Mouse (Mus musculus) lung, embryonic 16.5 days (tissue): ENCODE measurements around the gene Hgf. TPM values are rescaled to one million over a fixed set of nuclear protein-coding genes. Genes with fewer than 3 reads are reported as not detected.

Experiments used
- ATAC-seq: fragments of 200-750 bp; cut with Nextera tagmentation; 2 replicates; pipeline ENCODE4 v1.8.0; 2017; ENCODE audit warnings: low read depth, mild to moderate bottlenecking, moderate library complexity
- H3K27ac ChIP-seq: fragments of 300-500 bp; sonication (generic); 2 replicates; pipeline ENCODE4 v1.5.1; 2014; ENCODE audit warnings: mild to moderate bottlenecking, control low read depth, low read length
- H3K27me3 ChIP-seq: fragments of 300-500 bp; sonication (generic); 2 replicates; pipeline ENCODE4 v1.6.1; 2014; ENCODE audit warnings: low read depth, low read length, mixed read lengths; ENCODE audit not compliant: control insufficient read depth, insufficient read depth
- H3K36me3 ChIP-seq: fragments of 300-500 bp; sonication (generic); 2 replicates; pipeline ENCODE4 v1.6.1; 2014; ENCODE audit warnings: low read length; ENCODE audit not compliant: control insufficient read depth, insufficient read depth
- H3K4me1 ChIP-seq: fragments of 300-500 bp; sonication (generic); replicated peaks from 2 replicates; pipeline ENCODE4 v1.6.1; 2014; ENCODE audit warnings: low read length, mixed read lengths; ENCODE audit not compliant: control insufficient read depth, insufficient read depth
- H3K4me2 ChIP-seq: fragments of 300-500 bp; sonication (generic); 2 replicates; pipeline ENCODE4 v1.6.1; 2014; ENCODE audit warnings: low read depth, low read length, control low read depth
- H3K4me3 ChIP-seq: fragments of 300-500 bp; sonication (generic); 2 replicates; pipeline ENCODE4 v1.5.1; 2014; ENCODE audit warnings: mild to moderate bottlenecking, low read length, control low read depth
- H3K9ac ChIP-seq: fragments of 300-500 bp; sonication (generic); 2 replicates; pipeline ENCODE4 v1.6.1; 2014; ENCODE audit warnings: low read length, control low read depth
- H3K9me3 ChIP-seq: fragments of 300-500 bp; sonication (generic); 2 replicates; pipeline ENCODE4 v1.6.1; 2016; ENCODE audit warnings: low read length; ENCODE audit not compliant: control insufficient read depth
- WGBS: fragments of 180-500 bp; shearing (Covaris S2); extraction: QIAGEN DNeasy Blood & Tissue Kit; methylation state at CpG from one replicate; pipeline ENCODE4 v1.1.7; 2014; 5-methylcytosine and 5-hydroxymethylcytosine counted together
- polyA plus RNA-seq: library from polyadenylated mRNA; unstranded; fragments of >200 nt; fragmentation: Nextera tagmentation; extraction: Ambion mirVana; gene quantifications from 2 replicates; pipeline ENCODE4 v1.2.1, GENCODE M21; 2015

Hgf gene
- polyA plus RNA-seq, 1 experiment from 2014 or later = 1.9 TPM

DNA sequence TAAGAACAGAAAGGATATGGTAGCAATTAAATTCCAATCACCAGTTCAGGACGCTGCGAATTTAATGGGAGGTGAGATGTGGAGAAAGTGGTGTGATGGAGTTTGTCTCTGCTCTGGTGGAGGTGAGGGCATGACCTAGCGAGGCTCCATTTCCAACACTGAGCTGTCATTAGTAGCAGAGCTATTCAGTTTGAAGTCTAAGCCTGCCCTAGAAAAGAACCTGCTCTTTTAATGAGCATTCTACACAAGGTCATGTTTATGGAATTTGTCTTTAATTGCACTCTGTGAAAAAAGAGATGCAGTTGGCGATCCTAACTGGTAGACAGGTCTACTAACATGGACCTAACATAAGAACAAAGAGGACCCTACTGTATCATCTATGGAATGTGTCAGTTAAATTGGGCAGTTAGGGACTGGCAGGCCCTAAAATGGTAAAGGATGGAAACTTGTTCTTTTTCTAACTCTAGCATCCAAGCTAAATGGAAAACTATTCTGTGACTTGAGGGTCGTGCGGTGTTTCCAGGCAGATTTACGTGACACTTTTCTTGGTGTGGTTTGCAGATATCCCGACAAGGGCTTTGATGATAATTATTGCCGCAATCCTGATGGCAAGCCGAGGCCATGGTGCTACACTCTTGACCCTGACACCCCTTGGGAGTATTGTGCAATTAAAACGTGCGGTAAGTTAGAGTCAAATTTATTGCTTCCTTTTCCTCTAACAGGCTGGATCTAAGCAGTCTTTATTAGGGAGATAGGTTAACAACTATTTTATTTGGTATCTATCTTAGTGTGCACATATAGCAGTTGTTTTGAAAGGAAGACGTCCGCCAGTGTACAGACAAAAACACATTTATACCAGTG, 24.8 kb downstream of the Hgf start:
- no peaks in the 10 kb centered on the region for H3K27me3 ChIP-seq
- no peak overlapping the region for H3K27ac ChIP-seq
- no peak overlapping the region for H3K4me3 ChIP-seq
- 65% methylated on average over 14 of the region's 14 CpGs for WGBS
- H3K4me1 ChIP-seq = no peaks in the 10 kb centered on the region
- H3K9me3 ChIP-seq = no peaks in the 10 kb centered on the region
- H3K4me2 ChIP-seq = no peak overlapping the region
- ATAC-seq = no peak
- H3K9ac ChIP-seq = no peak overlapping the region
- H3K36me3 ChIP-seq = no peaks in the 10 kb centered on the region

DNA sequence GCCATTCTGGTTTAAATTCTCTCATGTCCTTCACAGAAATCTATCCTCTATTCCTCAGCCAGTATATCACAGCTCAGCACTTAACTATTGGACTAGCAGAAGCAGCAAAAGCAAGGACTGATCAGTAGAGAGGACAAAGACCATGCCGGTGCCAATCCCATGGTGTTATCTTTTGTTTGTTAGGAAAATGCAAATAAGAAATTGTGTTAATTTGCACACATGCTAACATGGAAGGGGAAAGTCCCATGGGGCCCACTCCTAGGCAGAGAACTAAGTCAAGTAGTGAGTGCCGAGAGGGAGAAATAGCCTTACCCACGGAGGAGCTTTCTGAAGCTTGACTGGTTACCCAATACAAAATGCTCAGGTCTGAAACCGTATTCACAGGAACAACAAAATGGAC, 42.4 kb downstream of the Hgf start:
- no peak overlapping the region for H3K27ac ChIP-seq
- 84% methylated on average over 4 of the region's 4 CpGs for WGBS
- no peaks in the 10 kb centered on the region for H3K36me3 ChIP-seq
- H3K9ac ChIP-seq = no peak overlapping the region
- no peak for ATAC-seq
- H3K27me3 ChIP-seq = no peaks in the 10 kb centered on the region
- H3K4me1 ChIP-seq = no peaks in the 10 kb centered on the region
- no peaks in the 10 kb centered on the region for H3K9me3 ChIP-seq
- H3K4me3 ChIP-seq = no peak overlapping the region
- no peak overlapping the region for H3K4me2 ChIP-seq

DNA sequence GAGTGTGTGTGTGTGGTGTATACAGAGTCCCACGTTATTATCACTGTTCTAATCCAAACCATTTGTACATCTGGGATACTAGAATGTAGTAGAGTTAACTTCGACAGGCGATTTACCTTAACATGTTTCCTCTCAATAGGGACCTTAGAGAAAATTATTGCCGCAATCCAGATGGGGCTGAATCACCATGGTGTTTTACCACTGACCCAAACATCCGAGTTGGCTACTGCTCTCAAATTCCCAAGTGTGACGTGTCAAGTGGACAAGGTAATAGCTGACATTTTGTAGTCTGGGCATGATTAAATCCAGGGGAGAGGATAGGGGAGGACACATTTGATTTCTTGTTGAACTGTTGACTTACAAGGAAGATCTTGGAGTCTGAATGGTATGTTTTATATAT, 44.7 kb downstream of the Hgf start:
- 56% methylated on average over 6 of the region's 6 CpGs for WGBS
- Histone ChIP-seq H3K4me1 (no peaks in the 10 kb centered on the region), H3K9me3 (no peaks in the 10 kb centered on the region), H3K27ac (no peak overlapping the region), H3K4me3 (no peak overlapping the region), H3K4me2 (no peak overlapping the region), H3K27me3 (no peaks in the 10 kb centered on the region), H3K36me3 (no peaks in the 10 kb centered on the region), H3K9ac (no peak overlapping the region)
- no peak for ATAC-seq

DNA sequence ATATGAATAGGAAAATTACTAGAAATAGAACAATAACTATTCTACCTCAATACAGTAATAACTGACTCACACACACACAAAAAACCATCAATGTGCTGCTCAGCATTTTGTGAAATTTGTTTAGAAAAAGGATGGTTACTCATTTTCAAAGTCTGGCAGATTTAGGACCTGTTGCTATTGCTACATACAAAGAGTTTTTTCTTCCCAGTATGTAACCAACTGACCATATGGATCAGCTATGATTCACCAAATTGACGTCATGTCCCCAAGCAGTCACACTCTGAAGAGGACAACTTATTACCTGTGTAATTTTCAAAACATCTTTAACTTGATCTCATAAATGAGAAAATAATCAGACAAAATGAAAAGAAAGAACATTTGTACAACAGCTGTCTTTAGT, 48.2 kb downstream of the Hgf start:
- H3K27me3 ChIP-seq = no peaks in the 10 kb centered on the region
- no peaks in the 10 kb centered on the region for H3K9me3 ChIP-seq
- H3K36me3 ChIP-seq = no peaks in the 10 kb centered on the region
- H3K27ac ChIP-seq = no peak overlapping the region
- no peak overlapping the region for H3K9ac ChIP-seq
- WGBS = 68% methylated on average over 1 of the region's 1 CpGs
- no peak overlapping the region for H3K4me3 ChIP-seq
- no peak for ATAC-seq
- no peaks in the 10 kb centered on the region for H3K4me1 ChIP-seq
- H3K4me2 ChIP-seq = no peak overlapping the region

DNA sequence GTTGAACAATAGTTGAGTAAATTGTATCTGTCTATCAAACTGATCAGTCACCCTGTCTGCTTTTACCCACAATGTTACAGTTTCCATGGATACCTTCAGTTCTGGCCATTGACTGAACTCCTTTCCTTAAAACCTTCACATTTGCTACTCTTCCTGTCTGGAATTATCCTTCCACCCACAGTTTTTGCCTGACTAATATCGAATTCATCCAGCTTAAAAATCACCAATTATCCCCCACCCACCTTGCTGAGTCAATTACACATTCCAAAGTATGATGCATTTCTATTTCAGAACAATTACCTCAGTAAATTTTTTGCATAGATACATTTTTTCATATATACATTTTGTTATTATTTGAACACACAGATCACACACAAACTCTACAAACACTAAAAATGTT, 79.7 kb downstream of the Hgf start:
- no peak for ATAC-seq
- WGBS = 74% methylated on average over 1 of the region's 1 CpGs

DNA sequence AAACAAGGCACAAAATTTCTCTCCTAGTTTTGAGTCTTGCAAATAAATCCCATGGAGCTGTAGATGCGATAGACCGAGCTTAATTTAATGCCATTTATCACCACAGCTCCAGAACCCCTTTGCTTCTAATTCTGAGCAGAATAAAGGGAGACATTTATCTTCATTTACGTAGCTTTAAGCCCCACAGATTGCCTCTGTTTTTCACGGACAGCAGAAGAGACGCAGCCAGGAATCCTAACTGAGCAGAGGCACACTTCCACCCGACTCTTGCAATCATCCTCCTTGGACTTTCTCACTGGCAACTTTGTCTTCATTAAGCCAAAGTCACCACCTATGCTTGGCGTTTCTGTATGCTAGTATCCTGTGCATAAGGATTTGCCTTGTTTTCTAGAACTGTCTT, 93.1 kb downstream of the Hgf start:
- no peaks in the 10 kb centered on the region for H3K36me3 ChIP-seq
- H3K4me2 ChIP-seq = no peak overlapping the region
- no peak overlapping the region for H3K4me3 ChIP-seq
- no peak overlapping the region for H3K9ac ChIP-seq
- no peak for ATAC-seq
- no peaks in the 10 kb centered on the region; the same call in 1 of the 2 replicates for H3K27me3 ChIP-seq
- no peaks in the 10 kb centered on the region for H3K9me3 ChIP-seq
- no peak overlapping the region for H3K27ac ChIP-seq
- 49% methylated on average over 7 of the region's 7 CpGs for WGBS
- H3K4me1 ChIP-seq = no peaks in the 10 kb centered on the region

More for the DNA sequence above, 79.7 kb downstream of the Hgf start:
- no peak overlapping the region for H3K4me3 ChIP-seq
- no peak overlapping the region for H3K27ac ChIP-seq
- H3K4me2 ChIP-seq = no peak overlapping the region
- no peaks in the 10 kb centered on the region for H3K36me3 ChIP-seq
- H3K9ac ChIP-seq = no peak overlapping the region
- no peaks in the 10 kb centered on the region for H3K9me3 ChIP-seq
- no peaks in the 10 kb centered on the region for H3K27me3 ChIP-seq
- H3K4me1 ChIP-seq = no peaks in the 10 kb centered on the region

DNA sequence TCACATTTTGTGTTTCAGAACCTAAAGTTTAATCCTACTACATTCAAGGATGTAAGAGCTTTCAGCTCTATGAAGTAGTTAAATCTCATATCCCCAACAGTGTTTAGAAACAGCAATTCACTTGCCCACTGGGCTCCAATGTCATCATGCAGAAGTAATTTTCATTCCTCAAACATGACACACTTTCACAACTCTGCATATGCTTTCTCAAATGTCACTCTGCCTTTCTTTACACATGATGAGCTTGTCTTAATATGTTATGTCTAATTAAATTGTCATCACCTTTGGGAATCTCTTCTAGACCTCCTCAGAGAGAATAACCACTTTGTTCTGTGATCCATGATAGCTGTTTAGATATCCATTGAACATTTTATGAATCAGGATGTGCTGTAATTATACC, 94.4 kb downstream of the Hgf start:
- Histone ChIP-seq H3K4me2 (no peak overlapping the region), H3K27ac (no peak overlapping the region), H3K4me3 (no peak overlapping the region), H3K27me3 (no peaks in the 10 kb centered on the region; the same call in 1 of the 2 replicates), H3K4me1 (no peaks in the 10 kb centered on the region), H3K36me3 (no peaks in the 10 kb centered on the region), H3K9me3 (no peaks in the 10 kb centered on the region), H3K9ac (no peak overlapping the region)
- no peak for ATAC-seq

DNA sequence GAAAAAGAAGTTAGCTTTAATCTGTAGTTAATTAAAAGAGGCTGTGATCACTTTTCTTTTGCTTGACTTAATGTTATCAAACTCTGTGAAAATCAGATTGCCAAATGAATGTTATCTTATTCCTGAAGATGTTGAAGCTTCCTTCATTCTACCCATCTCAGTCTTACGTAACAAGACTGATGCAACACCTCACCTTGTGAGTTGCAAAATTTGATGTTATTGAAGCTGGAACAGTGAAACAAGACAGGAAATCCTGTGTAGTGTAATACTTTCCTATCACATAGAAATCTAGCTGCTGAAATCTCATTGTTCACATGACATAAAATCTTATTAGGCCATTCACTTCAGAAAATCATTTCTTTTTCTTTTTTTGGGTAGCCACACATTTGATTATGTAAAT, 96.9 kb downstream of the Hgf start:
- ATAC-seq = no peak
- Histone ChIP-seq H3K4me3 (no peak overlapping the region), H3K4me1 (no peaks in the 10 kb centered on the region), H3K27ac (no peak overlapping the region), H3K9me3 (no peaks in the 10 kb centered on the region), H3K4me2 (no peak overlapping the region), H3K36me3 (no peaks in the 10 kb centered on the region), H3K27me3 (no peaks in the 10 kb centered on the region; the same call in 1 of the 2 replicates), H3K9ac (no peak overlapping the region)
- 85% methylated on average over 1 of the region's 1 CpGs for WGBS

DNA sequence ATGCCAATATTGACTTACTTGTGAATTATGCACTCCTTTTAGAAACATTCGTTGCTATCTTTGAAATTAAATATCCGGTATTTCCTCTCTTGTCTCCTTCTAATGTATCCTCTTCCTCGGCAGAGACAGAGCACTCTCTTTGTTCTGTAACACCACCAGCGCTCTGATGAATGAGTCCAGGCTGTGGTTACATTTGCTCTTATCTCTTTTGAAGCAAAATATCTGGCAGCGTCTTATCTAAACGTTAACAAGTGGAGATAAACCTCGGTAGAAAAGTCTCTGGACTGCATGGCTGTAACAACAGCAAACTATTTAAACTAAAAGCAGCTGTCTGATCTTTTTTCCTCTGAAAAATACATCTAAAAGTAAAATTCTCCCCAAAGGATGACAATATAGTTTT, 100.7 kb downstream of the Hgf start:
- under 1% methylated on average over 7 of the region's 7 CpGs for WGBS
- H3K27ac ChIP-seq = no peak overlapping the region
- H3K4me3 ChIP-seq = no peak overlapping the region
- H3K36me3 ChIP-seq = no peaks in the 10 kb centered on the region
- no peak overlapping the region for H3K9ac ChIP-seq
- H3K4me2 ChIP-seq = no peak overlapping the region
- H3K27me3 ChIP-seq = no peaks in the 10 kb centered on the region; the same call in 1 of the 2 replicates
- ATAC-seq = no peak
- no peaks in the 10 kb centered on the region for H3K9me3 ChIP-seq
- no peaks in the 10 kb centered on the region for H3K4me1 ChIP-seq
